Mouse (Mus musculus): ENCODE results near the gene Zglp1. TPM values are rescaled to one million over a fixed set of nuclear protein-coding genes. Genes with fewer than 3 reads are reported as not detected.

Gene Zglp1
- total and polyA plus RNA-seq, 2 experiments, result 0.39 TPM; not detected in 1

- TF ChIP-seq POLR2A (IDR thresholded peaks at IDR 0.05; ENCODE audit: extremely low read depth, insufficient read depth, low read length) (no peak), CTCF (IDR thresholded peaks at IDR 0.05; ENCODE audit: low read depth, low read length) (no peak)
- no peaks in the 10 kb centered on the region for H3K27me3 ChIP-seq (ENCODE audit: control insufficient read depth, insufficient read depth, low read length)
- no peaks in the 10 kb centered on the region for H3K79me2 ChIP-seq (ENCODE audit: control insufficient read depth, insufficient read depth, low read length)
- no peak overlapping the region for H3K27ac ChIP-seq (replicated peaks; ENCODE audit: insufficient read depth, low read depth, low read length)
- peaks cover 15% of the 10 kb centered on the region for H3K4me1 ChIP-seq (ENCODE audit: control insufficient read depth, insufficient read depth, low read length)
- no peak for DNase-seq (ENCODE audit: extremely low read depth, low read depth, low spot score)
- no peak overlapping the region for H3K9ac ChIP-seq (ENCODE audit: low read depth, low read length)
- no peak overlapping the region for H3K4me3 ChIP-seq (ENCODE audit: insufficient read depth, low read depth, low read length)
- WGBS, result 92% methylated on average over 12 of the region's 12 CpGs
- peaks cover 2% of the 10 kb centered on the region; the same call in 1 of the 2 replicates for H3K36me3 ChIP-seq (ENCODE audit: control insufficient read depth, insufficient read depth, low read length)
These were observed 40.0 kb downstream of the Zglp1 start for GRCm38 (mm10) chr9:21026849-21027248.

GRCm38 (mm10) chr9:21025258-21025810, 41.6 kb downstream of the Zglp1 start:
- no peak overlapping the region for H3K27ac ChIP-seq (replicated peaks; ENCODE audit: insufficient read depth, low read depth, low read length)

GRCm38 (mm10) chr9:21022726-21023125, 44.2 kb downstream of the Zglp1 start:
- H3K9ac ChIP-seq (ENCODE audit: low read depth, low read length), result no peak overlapping the region
- peaks cover 14% of the 10 kb centered on the region for H3K36me3 ChIP-seq (ENCODE audit: control insufficient read depth, insufficient read depth, low read length)
- 80% methylated on average over 1 of the region's 1 CpGs for WGBS
- DNase-seq (ENCODE audit: extremely low read depth, low read depth, low spot score), result no peak
- peak; percentile 11; the same call in 1 of the 2 replicates for TF ChIP-seq CTCF (IDR thresholded peaks at IDR 0.05; ENCODE audit: low read depth, low read length)
- no peak for TF ChIP-seq POLR2A (IDR thresholded peaks at IDR 0.05; ENCODE audit: extremely low read depth, insufficient read depth, low read length)
- no peaks in the 10 kb centered on the region for H3K27me3 ChIP-seq (ENCODE audit: control insufficient read depth, insufficient read depth, low read length)
- no peaks in the 10 kb centered on the region for H3K79me2 ChIP-seq (ENCODE audit: control insufficient read depth, insufficient read depth, low read length)
- H3K27ac ChIP-seq (replicated peaks; ENCODE audit: insufficient read depth, low read depth, low read length), result no peak overlapping the region
- no peaks in the 10 kb centered on the region for H3K4me1 ChIP-seq (ENCODE audit: control insufficient read depth, insufficient read depth, low read length)
- H3K4me3 ChIP-seq (ENCODE audit: insufficient read depth, low read depth, low read length), result no peak overlapping the region

More at GRCm38 (mm10) chr9:21025258-21025810, 41.6 kb downstream of the Zglp1 start:
- no peak for DNase-seq (ENCODE audit: extremely low read depth, low read depth, low spot score)
- Histone ChIP-seq H3K4me3 (ENCODE audit: insufficient read depth, low read depth, low read length) (no peak overlapping the region), H3K27me3 (ENCODE audit: control insufficient read depth, insufficient read depth, low read length) (no peaks in the 10 kb centered on the region), H3K9ac (ENCODE audit: low read depth, low read length) (no peak overlapping the region), H3K79me2 (ENCODE audit: control insufficient read depth, insufficient read depth, low read length) (no peaks in the 10 kb centered on the region), H3K4me1 (ENCODE audit: control insufficient read depth, insufficient read depth, low read length) (peaks cover 8% of the 10 kb centered on the region), H3K36me3 (ENCODE audit: control insufficient read depth, insufficient read depth, low read length) (peaks cover 12% of the 10 kb centered on the region)
- 84% methylated on average over 19 of the region's 19 CpGs for whole genome bisulfite sequencing
- no peak for TF ChIP-seq CTCF (IDR thresholded peaks at IDR 0.05; ENCODE audit: low read depth, low read length)
- TF ChIP-seq POLR2A (IDR thresholded peaks at IDR 0.05; ENCODE audit: extremely low read depth, insufficient read depth, low read length), result no peak

- H3K4me3 ChIP-seq (ENCODE audit: insufficient read depth, low read depth, low read length), result no peak overlapping the region
- H3K4me1 ChIP-seq (ENCODE audit: control insufficient read depth, insufficient read depth, low read length), result 0 out of 2 replicates have a peak, but pooled peaks cover under 1% of the 10 kb centered on the region
- no peaks in the 10 kb centered on the region for H3K27me3 ChIP-seq (ENCODE audit: control insufficient read depth, insufficient read depth, low read length)
- no peak overlapping the region for H3K27ac ChIP-seq (replicated peaks; ENCODE audit: insufficient read depth, low read depth, low read length)
- no peak overlapping the region for H3K9ac ChIP-seq (ENCODE audit: low read depth, low read length)
- WGBS, result 50% methylated on average over 6 of the region's 6 CpGs
- TF ChIP-seq POLR2A (IDR thresholded peaks at IDR 0.05; ENCODE audit: extremely low read depth, insufficient read depth, low read length) (no peak), CTCF (IDR thresholded peaks at IDR 0.05; ENCODE audit: low read depth, low read length) (no peak)
- peaks cover 12% of the 10 kb centered on the region for H3K36me3 ChIP-seq (ENCODE audit: control insufficient read depth, insufficient read depth, low read length)
- no peaks in the 10 kb centered on the region for H3K79me2 ChIP-seq (ENCODE audit: control insufficient read depth, insufficient read depth, low read length)
- no peak for DNase-seq (ENCODE audit: extremely low read depth, low read depth, low spot score)
These were observed 44.6 kb downstream of the Zglp1 start for GRCm38 (mm10) chr9:21022288-21022687.

- H3K9ac ChIP-seq (ENCODE audit: low read depth, low read length), result no peak overlapping the region
- no peak for TF ChIP-seq POLR2A (IDR thresholded peaks at IDR 0.05; ENCODE audit: extremely low read depth, insufficient read depth, low read length)
- H3K27ac ChIP-seq (replicated peaks; ENCODE audit: insufficient read depth, low read depth, low read length), result no peak overlapping the region
- peaks cover 12% of the 10 kb centered on the region for H3K36me3 ChIP-seq (ENCODE audit: control insufficient read depth, insufficient read depth, low read length)
- no peaks in the 10 kb centered on the region for H3K27me3 ChIP-seq (ENCODE audit: control insufficient read depth, insufficient read depth, low read length)
- peaks cover 4% of the 10 kb centered on the region; the same call in 1 of the 2 replicates for H3K79me2 ChIP-seq (ENCODE audit: control insufficient read depth, insufficient read depth, low read length)
- peaks cover 4% of the 10 kb centered on the region; the same call in 1 of the 2 replicates for H3K4me1 ChIP-seq (ENCODE audit: control insufficient read depth, insufficient read depth, low read length)
- no peak overlapping the region for H3K4me3 ChIP-seq (ENCODE audit: insufficient read depth, low read depth, low read length)
- whole genome bisulfite sequencing, result 93% methylated on average over 3 of the region's 3 CpGs
- DNase-seq (ENCODE audit: extremely low read depth, low read depth, low spot score), result no peak
These were observed 45.5 kb downstream of the Zglp1 start for GRCm38 (mm10) chr9:21021363-21021762.

GRCm38 (mm10) chr9:21018600-21018999, 48.3 kb downstream of the Zglp1 start:
- Histone ChIP-seq H3K9ac (ENCODE audit: low read depth, low read length) (no peak overlapping the region), H3K4me3 (ENCODE audit: insufficient read depth, low read depth, low read length) (no peak overlapping the region), H3K27ac (replicated peaks; ENCODE audit: insufficient read depth, low read depth, low read length) (no peak overlapping the region), H3K27me3 (ENCODE audit: control insufficient read depth, insufficient read depth, low read length) (no peaks in the 10 kb centered on the region), H3K79me2 (ENCODE audit: control insufficient read depth, insufficient read depth, low read length) (peaks cover 4% of the 10 kb centered on the region; the same call in 1 of the 2 replicates), H3K36me3 (ENCODE audit: control insufficient read depth, insufficient read depth, low read length) (peaks cover 12% of the 10 kb centered on the region), H3K4me1 (ENCODE audit: control insufficient read depth, insufficient read depth, low read length) (peaks cover 6% of the 10 kb centered on the region; the same call in 1 of the 2 replicates)
- no peak for TF ChIP-seq POLR2A (IDR thresholded peaks at IDR 0.05; ENCODE audit: extremely low read depth, insufficient read depth, low read length)
- TF ChIP-seq CTCF (IDR thresholded peaks at IDR 0.05; ENCODE audit: low read depth, low read length), result no peak
- 84% methylated on average over 2 of the region's 2 CpGs for WGBS
- DNase-seq (ENCODE audit: extremely low read depth, low read depth, low spot score), result no peak
